Mouse (Mus musculus) cortical plate, adult 2 months (tissue): ENCODE data around the gene Gm28230. TPM values are rescaled to one million over a fixed set of nuclear protein-coding genes. Genes with fewer than 3 reads are reported as not detected.

Source experiments
- H3K27ac ChIP-seq: fragments of 200-500 bp; 2 replicates; pipeline ENCODE4 v1.5.1; 2012; ENCODE audit warnings: low read length, control low read depth, inconsistent platforms; ENCODE audit not compliant: insufficient read depth
- H3K4me1 ChIP-seq: fragments of 200-500 bp; 2 replicates; pipeline ENCODE4 v1.6.1; 2011; ENCODE audit warnings: low read length; ENCODE audit not compliant: control insufficient read depth, insufficient read depth
- H3K4me3 ChIP-seq: fragments of 200-500 bp; 2 replicates; pipeline ENCODE4 v1.5.1; 2011; ENCODE audit warnings: mild to moderate bottlenecking, low read length, control low read depth; ENCODE audit not compliant: insufficient read depth
- CTCF ChIP-seq: fragments of 200-500 bp; IDR thresholded peaks from 2 replicates; pipeline ENCODE4 v1.5.1; 2011; ENCODE audit warnings: mild to moderate bottlenecking, control low read depth, low read length; ENCODE audit not compliant: insufficient read depth; ENCODE audit errors: extremely low read depth
- POLR2A ChIP-seq: fragments of 200-500 bp; IDR thresholded peaks from 2 replicates; pipeline ENCODE4 v1.6.1; 2011; ENCODE audit warnings: mild to moderate bottlenecking, low read length, control low read depth; ENCODE audit not compliant: insufficient read depth; ENCODE audit errors: extremely low read depth
- polyA plus RNA-seq: library from polyadenylated mRNA; depleted of rRNA; stranded (reverse); fragments of >200 nt; gene quantifications from 2 replicates; pipeline ENCODE4 v1.2.3, GENCODE M21; 2012

The Gm28230 gene
- polyA plus RNA-seq, 1 experiment = not detected

GRCm38 (mm10) chr2:74704393-74704998 is 22.0 kb upstream of the Gm28230 start, which contains the start of gene Hoxd8:
Hoxd8 (plus strand) TSS chr2:74704615.
- TF ChIP-seq CTCF (no peak), POLR2A (no peak)
- Histone ChIP-seq H3K4me3 (no peak within 1 kb of the TSS), H3K4me1 (no peaks in the 10 kb centered on the region), H3K27ac (no peak within 1 kb of the TSS)

- H3K27ac ChIP-seq = no peak overlapping the region
- H3K4me1 ChIP-seq = no peaks in the 10 kb centered on the region
- no peak overlapping the region for H3K4me3 ChIP-seq
- TF ChIP-seq CTCF (no peak), POLR2A (no peak)
Measured at GRCm38 (mm10) chr2:74704999-74705466, 21.5 kb upstream of the Gm28230 start.

GRCm38 (mm10) chr2:74705467-74706089 is 20.9 kb upstream of the Gm28230 start:
- H3K4me3 ChIP-seq = no peak overlapping the region
- no peak for TF ChIP-seq POLR2A
- TF ChIP-seq CTCF = no peak

DNA sequence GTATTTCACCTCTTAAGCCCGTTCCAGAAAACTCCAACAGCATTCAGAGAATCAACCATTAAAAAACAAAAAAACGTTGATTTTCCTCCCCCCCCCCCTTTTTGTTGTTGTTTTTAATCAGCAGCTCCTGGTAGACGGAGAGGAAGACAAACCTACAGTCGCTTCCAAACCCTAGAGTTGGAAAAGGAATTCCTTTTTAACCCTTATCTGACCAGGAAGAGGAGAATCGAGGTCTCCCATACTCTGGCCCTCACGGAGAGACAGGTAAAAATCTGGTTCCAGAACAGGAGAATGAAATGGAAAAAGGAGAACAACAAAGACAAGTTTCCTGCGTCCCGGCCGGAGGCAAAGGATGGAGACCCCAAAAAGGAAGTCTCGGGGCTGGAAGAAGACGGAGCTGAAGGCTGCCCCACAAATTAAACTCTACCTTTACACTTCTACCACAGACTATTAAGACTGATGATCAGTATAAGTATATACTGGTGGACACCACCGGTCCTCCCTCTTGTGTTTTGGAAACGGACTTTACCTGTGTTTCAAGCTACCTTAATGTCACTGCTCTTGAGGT is 20.1 kb upstream of the Gm28230 start:
- TF ChIP-seq CTCF (no peak), POLR2A (no peak)
- Histone ChIP-seq H3K4me1 (no peaks in the 10 kb centered on the region), H3K4me3 (no peak overlapping the region), H3K27ac (no peak overlapping the region)

More at GRCm38 (mm10) chr2:74705467-74706089, 20.9 kb upstream of the Gm28230 start:
- Histone ChIP-seq H3K27ac (no peak overlapping the region), H3K4me1 (no peaks in the 10 kb centered on the region)

DNA sequence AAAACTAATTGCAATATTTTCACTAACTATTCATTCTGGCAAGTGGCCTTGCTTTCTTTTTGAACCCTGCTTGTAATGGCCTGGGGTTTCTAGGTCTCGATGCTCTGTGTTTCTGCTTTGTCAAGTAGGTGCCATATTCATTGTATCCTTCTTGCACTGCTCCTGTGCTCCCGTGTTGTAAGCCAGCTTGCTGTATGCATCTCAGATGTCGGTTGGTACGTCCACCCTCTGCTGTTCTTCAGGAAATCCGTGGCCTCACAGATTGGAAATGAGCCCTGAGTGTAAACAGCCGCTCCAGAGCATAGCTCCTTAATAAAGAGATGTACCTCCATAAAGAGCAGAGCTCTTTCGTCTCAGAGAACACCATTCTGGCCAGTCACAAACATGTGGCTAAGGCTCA is 18.9 kb upstream of the Gm28230 start:
- no peaks in the 10 kb centered on the region for H3K4me1 ChIP-seq
- H3K4me3 ChIP-seq = no peak overlapping the region
- no peak overlapping the region for H3K27ac ChIP-seq
- TF ChIP-seq POLR2A = no peak

GRCm38 (mm10) chr2:74708676-74709075 is 17.9 kb upstream of the Gm28230 start:
- Histone ChIP-seq H3K27ac (no peak overlapping the region), H3K4me3 (no peak overlapping the region), H3K4me1 (no peaks in the 10 kb centered on the region)
- TF ChIP-seq POLR2A = no peak
- no peak for TF ChIP-seq CTCF

DNA sequence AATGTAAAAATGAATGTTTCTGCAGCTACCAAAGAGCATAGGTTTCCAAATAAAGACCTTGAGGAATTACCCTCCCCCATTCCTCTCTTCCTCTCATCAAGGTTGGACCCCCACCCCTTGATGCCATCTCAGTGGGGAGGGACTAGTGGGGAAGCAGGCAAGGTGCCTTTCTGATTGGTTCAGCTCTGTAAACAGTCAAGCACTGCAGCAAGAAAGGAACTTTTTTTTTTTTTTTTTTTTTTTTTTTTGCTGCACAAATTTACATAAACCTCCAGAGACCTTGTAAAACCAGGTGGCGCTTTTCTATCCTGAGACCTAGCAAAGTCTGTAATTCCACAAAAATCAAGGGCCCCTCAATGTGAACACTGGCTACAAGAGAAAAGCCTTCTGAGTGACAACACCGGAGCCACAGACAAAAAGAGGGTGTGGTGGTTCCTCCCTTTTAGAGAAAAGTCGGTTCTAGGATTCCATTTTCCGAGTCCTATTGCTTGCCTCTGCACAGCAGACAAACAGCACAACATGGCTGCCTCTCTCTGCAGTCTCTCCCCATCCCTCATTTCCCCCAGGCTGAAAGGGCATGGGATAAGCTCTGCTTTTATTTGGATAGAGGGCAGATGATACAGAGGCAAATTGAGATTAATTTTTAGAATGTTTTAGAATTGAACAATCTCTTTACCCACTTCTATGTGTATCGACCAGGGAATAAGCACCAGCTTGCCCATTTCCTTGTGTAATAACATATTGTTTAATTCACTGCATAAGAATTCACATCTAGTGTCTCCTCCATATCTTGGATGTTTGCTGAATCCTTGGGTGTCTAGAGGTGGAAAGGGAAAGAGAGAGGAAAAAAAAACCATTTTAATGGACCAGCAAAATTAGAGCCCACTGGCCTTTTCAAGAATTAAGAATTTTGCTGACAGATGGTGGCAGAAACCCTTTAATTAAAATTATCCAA is 16.8 kb upstream of the Gm28230 start:
- TF ChIP-seq CTCF (no peak), POLR2A (no peak)
- Histone ChIP-seq H3K4me1 (no peaks in the 10 kb centered on the region), H3K4me3 (no peak overlapping the region), H3K27ac (no peak overlapping the region)

DNA sequence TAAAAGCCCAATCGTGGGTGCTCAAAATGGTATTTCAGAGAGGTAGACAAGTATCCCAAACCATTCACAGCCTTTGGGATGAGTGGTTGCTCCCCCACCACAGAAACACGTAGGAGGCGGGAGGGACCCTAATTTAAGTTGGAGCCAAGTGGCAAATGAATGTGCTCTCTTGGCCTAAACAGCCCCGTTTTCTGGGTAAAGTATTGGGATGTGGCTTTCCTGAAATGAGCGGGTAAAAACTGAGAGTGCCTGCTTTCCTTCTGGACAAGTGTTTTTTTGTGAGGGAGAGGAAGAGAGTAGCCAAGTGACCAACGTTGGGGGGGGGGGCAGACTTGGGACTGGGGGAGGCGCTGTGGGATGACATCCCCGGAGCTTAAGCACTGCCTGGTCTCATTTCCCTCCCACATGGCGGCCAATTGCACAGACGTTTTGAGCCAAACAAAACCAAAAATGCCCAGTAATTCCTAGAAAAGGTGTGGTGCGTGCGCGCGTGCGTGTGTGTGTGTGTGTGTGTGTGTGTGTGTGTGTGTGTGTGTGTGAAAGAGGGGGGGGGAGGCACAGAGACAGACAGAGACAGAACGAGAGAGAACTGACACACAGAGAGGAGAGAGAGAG is 15.5 kb upstream of the Gm28230 start:
- H3K4me1 ChIP-seq = no peaks in the 10 kb centered on the region

DNA sequence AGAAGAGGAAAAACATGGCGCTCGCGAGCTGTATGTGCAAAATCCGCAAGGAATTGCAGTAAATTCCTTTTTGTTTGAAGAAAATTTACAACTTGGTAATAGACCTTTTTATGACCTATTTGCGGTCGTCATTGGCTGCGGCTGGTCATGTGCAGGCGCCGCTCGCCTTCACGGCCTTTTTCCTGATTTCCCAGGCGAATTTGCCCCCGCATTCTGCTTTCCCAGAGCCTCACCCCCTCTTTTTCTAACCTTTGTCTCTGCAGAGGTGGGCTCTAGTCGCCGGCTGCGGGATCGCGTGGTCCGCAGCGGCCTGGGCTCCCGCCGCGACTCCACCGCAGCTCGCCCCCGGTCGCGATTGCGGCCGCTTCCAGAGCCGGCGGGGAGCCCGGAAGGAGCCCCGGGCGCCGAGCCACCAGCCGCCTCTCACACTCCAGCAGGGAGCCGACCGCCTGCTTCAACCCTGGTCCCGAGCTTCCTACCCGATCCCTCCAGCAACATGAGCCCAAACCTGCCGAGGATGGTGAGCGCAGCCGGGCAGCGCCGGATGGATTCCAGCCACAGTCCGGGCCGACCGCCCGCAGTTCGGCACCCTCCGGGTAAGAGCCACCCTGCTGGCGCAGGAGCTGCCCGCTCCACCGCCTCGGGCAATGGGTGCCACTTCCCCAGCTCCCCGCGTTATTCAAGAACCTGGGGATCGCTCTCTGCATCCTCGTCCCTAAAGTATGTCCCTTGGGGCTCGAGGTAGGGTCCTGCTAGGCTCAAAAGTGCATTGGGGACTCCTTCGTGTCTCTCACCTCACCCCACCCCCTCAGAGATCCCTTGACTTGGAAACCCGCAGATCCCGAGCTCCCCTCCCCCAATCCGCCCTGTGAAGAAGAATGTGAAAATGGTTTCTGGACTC is 14.6 kb upstream of the Gm28230 start, which contains the start of the genes Hoxd3 and Hoxd4:
Hoxd3 (plus strand) TSS at position 207 of the 901 bp plus-strand sequence.
Hoxd4 (plus strand) TSS at position 209 of the 901 bp plus-strand sequence.
- no peaks in the 10 kb centered on the region for H3K4me1 ChIP-seq
- no peak within 1 kb of the TSS for H3K4me3 ChIP-seq

More for the DNA sequence above, 15.5 kb upstream of the Gm28230 start:
- no peak overlapping the region for H3K27ac ChIP-seq
- TF ChIP-seq POLR2A = no peak
- TF ChIP-seq CTCF = no peak
- no peak overlapping the region for H3K4me3 ChIP-seq

More for the DNA sequence above, 14.6 kb upstream of the Gm28230 start, which contains the start of the genes Hoxd3 and Hoxd4:
- no peak within 1 kb of the TSS for H3K27ac ChIP-seq
- TF ChIP-seq CTCF = no peak
- TF ChIP-seq POLR2A = no peak
